Mouse (Mus musculus) forebrain, postnatal 0 days (tissue): ENCODE results near the gene Sec61a2. TPM values are rescaled to one million over a fixed set of nuclear protein-coding genes. Genes with fewer than 3 reads are reported as not detected.

ENCODE experiments used
- ATAC-seq: fragments of 200-750 bp; cut with Nextera tagmentation; 2 replicates; pipeline ENCODE4 v1.8.0; 2017; ENCODE audit warnings: mild to moderate bottlenecking, moderate library complexity
- DNase-seq: peaks from one replicate; pipeline ENCODE4 v3.0.0-alpha.2; 2015
- H3K27ac ChIP-seq: fragments of 300-500 bp; sonication (generic); 2 replicates; pipeline ENCODE4 v1.5.1; 2014; ENCODE audit warnings: low read depth, mild to moderate bottlenecking, antibody characterized with exemption, low read length, moderate library complexity, mixed read lengths
- H3K27me3 ChIP-seq: fragments of 300-500 bp; sonication (generic); 2 replicates; pipeline ENCODE4 v1.6.1; 2014; ENCODE audit warnings: mild to moderate bottlenecking, low read length, mixed read lengths; ENCODE audit not compliant: insufficient read depth
- H3K36me3 ChIP-seq: fragments of 300-500 bp; sonication (generic); 2 replicates; pipeline ENCODE4 v1.6.1; 2014; ENCODE audit warnings: mild to moderate bottlenecking, moderate library complexity; ENCODE audit not compliant: insufficient read depth
- H3K4me1 ChIP-seq: fragments of 300-500 bp; sonication (generic); 2 replicates; pipeline ENCODE4 v1.6.1; 2014; ENCODE audit warnings: antibody characterized with exemption; ENCODE audit not compliant: insufficient read depth
- H3K4me2 ChIP-seq: fragments of 300-500 bp; sonication (generic); 2 replicates; pipeline ENCODE4 v1.6.1; 2014; ENCODE audit warnings: low read depth, mild to moderate bottlenecking, moderate library complexity
- H3K4me3 ChIP-seq: fragments of 300-500 bp; sonication (generic); 2 replicates; pipeline ENCODE4 v1.5.1; 2014; ENCODE audit warnings: low read depth, low read length, mixed read lengths
- H3K9ac ChIP-seq: fragments of 300-500 bp; sonication (generic); 2 replicates; pipeline ENCODE4 v1.6.1; 2014; ENCODE audit warnings: mild to moderate bottlenecking
- H3K9me3 ChIP-seq: fragments of 300-500 bp; sonication (generic); 2 replicates; pipeline ENCODE4 v1.6.1; 2016; ENCODE audit warnings: low read length
- CTCF ChIP-seq: sonication (generic); IDR thresholded peaks from 2 replicates; pipeline ENCODE4 v1.5.1; 2016; ENCODE audit warnings: antibody characterized with exemption, control low read depth, low read depth
- WGBS: fragments of 180-500 bp; shearing (Covaris S2); extraction: QIAGEN DNeasy Blood & Tissue Kit; methylation state at CpG from one replicate; pipeline ENCODE4 v1.1.7; 2014; 5-methylcytosine and 5-hydroxymethylcytosine counted together
- polyA plus RNA-seq: library from polyadenylated mRNA; unstranded; fragments of >200 nt; fragmentation: Nextera tagmentation; extraction: Ambion mirVana; gene quantifications from 2 replicates; pipeline ENCODE4 v1.2.1, GENCODE M21; 2015
- total RNA-seq: library from RNA; depleted of rRNA; stranded (reverse); fragments of >200 nt; gene quantifications from 2 replicates; pipeline ENCODE4 v1.2.3, GENCODE M21; 2014

The Sec61a2 gene
- total and polyA plus RNA-seq, 2 experiments from 2014 or later: 94.5 to 109 TPM

DNA sequence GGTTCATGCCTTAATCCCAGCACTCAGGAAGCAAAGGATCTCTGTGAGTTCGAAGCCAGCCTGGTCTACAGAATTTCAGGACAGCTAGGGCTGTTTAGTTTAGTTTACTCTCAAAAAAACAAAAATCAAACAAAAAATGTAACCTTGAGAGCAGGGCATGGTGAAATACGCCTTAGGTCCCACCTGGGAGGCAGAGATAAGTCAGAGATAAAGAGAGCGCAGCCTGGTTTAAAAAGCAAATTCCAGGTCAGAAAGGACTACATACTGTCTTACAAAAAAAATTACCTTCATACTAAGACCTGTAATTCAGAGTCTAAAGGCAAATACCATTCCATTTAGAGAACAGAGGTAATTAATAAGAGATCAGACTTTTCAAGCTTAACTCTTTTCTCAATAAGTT lies 44.1 kb upstream of the Sec61a2 start:
- 0 out of 2 replicates have a peak, but pooled peaks cover 5% of the 10 kb centered on the region for H3K4me1 ChIP-seq
- no peak overlapping the region for H3K9ac ChIP-seq
- H3K4me2 ChIP-seq: no peak overlapping the region
- H3K36me3 ChIP-seq: no peaks in the 10 kb centered on the region
- no peak overlapping the region for H3K4me3 ChIP-seq
- DNase-seq (no peak), ATAC-seq (no peak)
- H3K27me3 ChIP-seq: no peaks in the 10 kb centered on the region
- no peak overlapping the region for H3K27ac ChIP-seq
- WGBS: 92% methylated on average over 3 of the region's 3 CpGs
- no peak for TF ChIP-seq CTCF
- no peaks in the 10 kb centered on the region for H3K9me3 ChIP-seq

DNA sequence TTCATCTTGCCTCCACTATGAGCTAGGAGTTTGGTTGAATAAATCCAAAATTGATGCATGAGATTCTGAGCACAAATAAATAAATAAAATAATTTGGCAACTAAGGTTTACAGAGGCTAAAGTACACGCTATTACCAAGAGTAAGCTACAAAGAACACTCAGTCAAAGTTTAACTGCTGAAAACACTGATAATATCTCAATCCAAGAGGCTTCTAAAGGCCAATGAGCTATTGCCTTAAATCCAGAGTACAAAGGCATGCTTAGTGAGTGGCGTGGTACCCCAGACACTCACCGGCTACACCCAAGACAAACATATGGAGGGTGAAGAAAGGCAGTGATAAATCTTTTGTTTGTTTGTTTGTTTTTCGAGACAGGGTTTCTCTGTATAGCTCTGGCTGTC lies 41.3 kb upstream of the Sec61a2 start:
- Histone ChIP-seq H3K36me3 (no peaks in the 10 kb centered on the region), H3K27me3 (no peaks in the 10 kb centered on the region), H3K9ac (no peak overlapping the region), H3K9me3 (no peaks in the 10 kb centered on the region), H3K4me3 (no peak overlapping the region), H3K27ac (no peak overlapping the region), H3K4me1 (no peaks in the 10 kb centered on the region), H3K4me2 (no peak overlapping the region)
- DNase-seq (no peak), ATAC-seq (no peak)
- no peak for TF ChIP-seq CTCF
- WGBS: 92% methylated on average over 4 of the region's 4 CpGs

DNA sequence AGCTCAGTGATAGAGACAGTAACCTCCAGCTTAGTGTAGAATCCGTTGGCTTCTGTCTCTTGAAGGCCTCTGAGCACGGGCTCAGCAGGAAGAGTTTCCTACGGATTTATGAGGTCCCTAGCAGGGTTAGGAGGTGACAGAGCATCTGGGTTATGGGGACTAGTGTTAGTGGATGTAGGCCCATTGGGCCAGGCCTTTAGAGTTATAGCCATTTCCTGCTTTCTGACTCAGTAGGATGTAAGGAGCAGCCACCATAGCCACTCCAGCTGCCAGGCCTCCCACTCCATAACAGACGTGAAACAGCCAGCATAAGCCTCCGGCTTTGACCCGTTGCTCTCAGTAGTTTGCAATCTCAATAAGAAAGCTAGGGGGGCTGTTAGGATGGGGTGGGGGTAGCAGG lies 40.8 kb upstream of the Sec61a2 start:
- TF ChIP-seq CTCF: no peak
- Histone ChIP-seq H3K27me3 (no peaks in the 10 kb centered on the region), H3K9ac (no peak overlapping the region), H3K9me3 (no peaks in the 10 kb centered on the region), H3K4me3 (no peak overlapping the region), H3K4me1 (no peaks in the 10 kb centered on the region), H3K27ac (no peak overlapping the region), H3K4me2 (no peak overlapping the region), H3K36me3 (no peaks in the 10 kb centered on the region)
- 85% methylated on average over 6 of the region's 6 CpGs for WGBS
- ATAC-seq: no peak
- no peak for DNase-seq

DNA sequence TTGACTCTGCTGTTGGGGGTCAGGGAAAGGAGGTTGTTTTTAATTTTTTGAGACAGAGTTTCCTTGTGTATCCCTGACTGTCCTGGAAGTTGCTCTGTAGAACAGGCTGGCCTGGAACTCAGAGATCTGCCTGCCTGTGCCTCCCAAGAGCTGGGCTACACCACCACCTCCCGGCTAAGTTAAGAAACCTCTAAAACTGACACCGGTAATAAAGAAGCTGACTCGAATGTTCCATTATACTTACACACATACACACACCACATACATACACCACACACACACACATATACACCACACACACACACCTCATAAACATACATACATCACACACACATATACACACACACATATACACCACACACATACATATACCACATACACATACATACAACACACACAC lies 39.7 kb upstream of the Sec61a2 start:
- Histone ChIP-seq H3K27ac (no peak overlapping the region), H3K4me1 (no peaks in the 10 kb centered on the region), H3K9me3 (no peaks in the 10 kb centered on the region), H3K4me3 (no peak overlapping the region), H3K27me3 (no peaks in the 10 kb centered on the region), H3K4me2 (no peak overlapping the region), H3K36me3 (peaks cover 9% of the 10 kb centered on the region; the same call in 1 of the 2 replicates), H3K9ac (no peak overlapping the region)
- WGBS: 91% methylated on average over 3 of the region's 3 CpGs
- no peak for TF ChIP-seq CTCF
- DNase-seq (no peak), ATAC-seq (no peak)

DNA sequence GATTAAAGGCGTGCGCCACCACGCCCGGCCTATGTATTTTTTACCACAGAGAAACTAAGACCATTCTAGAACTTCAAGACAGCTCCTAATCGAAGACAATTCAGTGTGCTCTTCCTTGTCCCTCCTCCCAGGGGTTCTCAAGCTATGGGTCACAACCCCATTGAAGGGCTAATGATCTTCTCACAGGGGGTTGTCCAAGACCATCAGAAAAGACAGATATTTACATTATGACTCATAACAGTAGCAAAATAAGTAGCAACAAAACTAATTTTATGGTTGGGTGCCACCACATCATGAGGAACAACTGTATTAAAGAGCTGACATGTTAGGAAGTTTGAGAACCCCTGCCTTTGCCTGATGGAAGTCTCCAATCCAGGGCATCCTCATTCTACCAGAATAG lies 36.7 kb upstream of the Sec61a2 start:
- H3K9me3 ChIP-seq: no peaks in the 10 kb centered on the region
- no peak for ATAC-seq
- no peak overlapping the region for H3K4me2 ChIP-seq
- H3K36me3 ChIP-seq: peaks cover 26% of the 10 kb centered on the region
- H3K27me3 ChIP-seq: no peaks in the 10 kb centered on the region
- no peak for TF ChIP-seq CTCF
- no peak for DNase-seq
- 98% methylated on average over 5 of the region's 5 CpGs for WGBS
- no peak overlapping the region for H3K27ac ChIP-seq
- H3K9ac ChIP-seq: no peak overlapping the region
- no peaks in the 10 kb centered on the region for H3K4me1 ChIP-seq
- no peak overlapping the region for H3K4me3 ChIP-seq

DNA sequence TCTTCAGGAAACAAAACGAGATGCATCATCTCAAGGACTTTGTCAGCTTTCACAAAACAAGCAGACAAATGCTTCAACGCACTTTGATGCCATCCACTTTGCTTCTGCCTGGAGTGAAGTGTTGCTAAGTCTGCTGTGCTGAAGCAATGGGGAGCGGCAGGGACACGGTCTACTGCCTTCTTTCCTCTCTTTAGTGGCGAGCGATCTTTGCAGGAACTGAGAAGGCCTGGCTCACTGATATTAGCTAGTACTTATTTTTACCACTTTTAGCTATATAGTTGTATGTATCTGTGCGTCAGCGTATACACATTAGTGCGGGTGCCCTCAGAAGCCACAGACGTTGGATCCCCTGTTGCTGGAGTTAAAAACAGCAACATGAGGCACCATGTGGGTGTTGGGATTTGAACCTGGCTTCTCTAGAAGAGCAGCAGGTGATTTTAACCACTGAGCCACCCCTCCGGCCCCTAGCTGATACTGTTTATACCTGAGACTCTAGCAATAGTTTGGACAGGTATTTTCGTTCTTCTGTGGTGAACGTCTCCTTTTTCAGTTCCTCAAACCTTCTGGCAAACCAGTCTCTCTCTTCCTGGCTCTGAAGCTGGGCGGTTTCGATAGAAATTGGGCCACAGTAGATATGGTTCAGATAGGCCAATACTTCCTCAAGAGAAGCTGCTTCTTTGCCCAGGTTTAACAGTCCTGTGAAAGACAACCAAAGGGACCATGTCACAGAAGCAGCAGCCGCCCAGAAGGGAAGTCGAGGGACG lies 35.2 kb upstream of the Sec61a2 start:
- Histone ChIP-seq H3K27ac (no peak overlapping the region), H3K9me3 (no peaks in the 10 kb centered on the region), H3K27me3 (no peaks in the 10 kb centered on the region), H3K9ac (no peak overlapping the region), H3K4me3 (no peak overlapping the region), H3K4me2 (no peak overlapping the region), H3K36me3 (peaks cover 26% of the 10 kb centered on the region), H3K4me1 (no peaks in the 10 kb centered on the region)
- TF ChIP-seq CTCF: no peak
- 94% methylated on average over 18 of the region's 18 CpGs for WGBS
- no peak for ATAC-seq
- DNase-seq: no peak

DNA sequence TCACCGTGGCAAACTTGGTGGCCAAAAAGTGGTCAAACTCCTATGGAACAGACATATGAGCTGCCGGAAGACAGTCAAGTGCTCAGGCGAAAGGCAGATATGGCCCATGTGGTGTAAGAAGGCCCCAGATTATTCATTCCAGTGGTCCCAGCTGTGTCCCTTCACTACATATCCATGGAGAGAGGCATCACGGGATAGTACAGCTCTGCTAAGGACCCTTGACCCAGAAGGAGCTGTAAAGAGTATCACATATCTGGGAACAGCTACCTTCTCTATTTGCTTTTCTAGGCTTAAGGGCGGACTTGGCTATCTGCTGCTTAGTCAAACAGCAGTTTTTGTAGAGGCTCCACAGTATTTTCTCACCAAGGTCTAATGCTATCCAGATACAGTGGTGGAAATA lies 34.6 kb upstream of the Sec61a2 start:
- Histone ChIP-seq H3K27me3 (no peaks in the 10 kb centered on the region), H3K9me3 (no peaks in the 10 kb centered on the region), H3K27ac (no peak overlapping the region), H3K36me3 (peaks cover 26% of the 10 kb centered on the region), H3K4me2 (no peak overlapping the region), H3K4me1 (no peaks in the 10 kb centered on the region), H3K4me3 (no peak overlapping the region), H3K9ac (no peak overlapping the region)
- ATAC-seq: no peak
- no peak for TF ChIP-seq CTCF
- no peak for DNase-seq
- WGBS: 97% methylated on average over 5 of the region's 5 CpGs
